Mouse (Mus musculus): Measurements from ENCODE around the gene Nif3l1.

Gene Nif3l1

DNA sequence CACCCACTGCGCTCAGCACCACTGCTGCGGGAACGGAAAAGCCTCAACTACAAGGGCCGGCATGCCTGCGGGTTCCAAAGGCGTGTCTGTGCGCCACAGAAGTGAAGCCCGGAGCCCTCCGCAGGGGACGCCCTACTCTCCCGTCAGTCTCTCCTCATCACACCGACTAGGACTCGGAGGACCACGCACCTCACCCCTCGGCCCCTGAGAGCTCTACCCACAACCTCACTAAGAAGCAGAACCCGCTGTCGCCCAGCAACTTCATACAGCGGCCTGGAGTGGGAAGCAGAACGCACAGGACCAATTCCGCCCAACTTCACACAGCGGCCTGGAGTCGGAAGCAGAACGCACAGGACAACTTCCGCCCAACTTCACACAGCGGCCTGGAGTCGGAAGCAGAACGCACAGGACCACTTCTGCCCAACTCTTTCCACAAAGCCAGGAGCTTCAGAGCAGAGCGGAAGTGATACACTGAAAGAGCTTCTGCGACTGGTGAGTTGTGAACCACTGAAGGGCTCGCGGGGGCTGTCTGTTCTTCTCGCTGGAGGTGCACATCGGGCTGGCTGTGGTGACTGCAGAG lies at the start of gene Nif3l1, which contains the start of gene Ppil3:
Gene Nif3l1 (plus strand): TSS at position 9 of the 580 bp plus-strand sequence.
Gene Ppil3 (minus strand): TSS at position 344 of the 580 bp plus-strand sequence.
- peak; percentile 26 for DNase-seq (ENCODE audit: low spot score)

- DNase-seq (ENCODE audit: low spot score): no peak
These were observed 49.6 kb upstream of the Nif3l1 start for GRCm38 (mm10) chr1:58395341-58395740.

DNA sequence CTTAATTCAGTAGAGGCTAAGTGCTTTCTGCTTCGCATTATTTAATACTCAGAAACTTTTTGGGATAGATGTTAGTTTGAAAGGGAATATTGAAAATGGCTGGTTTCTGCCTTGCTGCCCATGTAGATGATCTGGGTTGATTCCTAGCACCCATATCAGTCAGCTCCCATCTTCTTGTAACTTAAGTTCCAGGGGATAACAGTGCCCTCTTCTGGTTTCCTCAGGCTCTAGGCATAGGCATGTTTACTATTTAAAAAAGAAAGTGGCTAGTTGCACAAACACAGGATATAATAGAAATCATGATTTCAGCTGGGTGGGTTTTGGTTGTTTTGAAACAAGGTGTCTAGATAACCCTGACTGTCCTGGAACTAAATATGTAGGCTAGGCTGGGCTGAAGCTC lies 48.8 kb upstream of the Nif3l1 start:
- DNase-seq (ENCODE audit: low spot score): no peak

DNA sequence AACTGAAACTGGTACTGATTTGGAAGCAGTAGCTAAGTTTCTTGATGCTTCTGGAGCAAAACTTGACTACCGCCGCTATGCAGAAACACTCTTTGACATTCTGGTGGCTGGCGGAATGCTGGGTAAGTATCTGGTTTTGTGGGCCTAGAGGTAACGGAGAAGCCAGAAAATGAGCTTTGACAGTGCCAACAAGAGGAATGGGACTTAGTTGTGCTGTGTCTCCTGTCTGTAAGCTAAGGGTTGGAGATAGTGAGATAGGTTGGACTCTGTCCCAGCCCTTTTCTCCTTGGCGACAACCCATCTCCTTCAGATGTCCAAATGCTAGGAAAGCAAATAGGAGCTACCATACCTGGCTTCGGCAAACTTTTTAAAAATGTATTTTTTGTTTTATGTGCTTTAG lies 47.2 kb upstream of the Nif3l1 start:
- no peak for DNase-seq (ENCODE audit: low spot score)

DNA sequence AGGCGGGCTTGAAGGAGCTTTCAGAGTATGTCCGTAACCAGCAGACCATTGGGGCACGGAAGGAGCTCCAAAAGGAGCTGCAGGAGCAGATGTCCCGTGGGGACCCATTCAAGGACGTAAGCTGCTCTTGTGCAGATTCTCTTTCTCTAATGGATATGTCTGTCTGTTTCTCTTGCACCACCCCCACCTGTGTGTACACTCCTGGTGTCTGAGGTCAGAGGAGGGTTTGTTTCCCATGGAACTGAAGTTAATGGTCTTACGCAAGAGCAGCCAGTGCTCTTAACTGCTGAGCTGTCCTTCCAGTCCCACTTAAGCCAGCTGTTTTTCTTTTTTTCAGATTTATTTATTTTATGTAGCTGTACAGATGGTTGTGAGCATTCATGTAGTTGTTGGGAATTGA lies 43.6 kb upstream of the Nif3l1 start:
- DNase-seq (ENCODE audit: low spot score): no peak

- DNase-seq (ENCODE audit: low spot score): no peak
These were observed 41.2 kb upstream of the Nif3l1 start for GRCm38 (mm10) chr1:58403745-58404144.

GRCm38 (mm10) chr1:58407321-58407720 lies 37.6 kb upstream of the Nif3l1 start:
- DNase-seq (ENCODE audit: low spot score): no peak

- no peak for DNase-seq (ENCODE audit: low spot score)
These were observed 36.8 kb upstream of the Nif3l1 start for GRCm38 (mm10) chr1:58408141-58408540.

- DNase-seq (ENCODE audit: low spot score): no peak
These were observed 35.3 kb upstream of the Nif3l1 start for GRCm38 (mm10) chr1:58409553-58410197.

- DNase-seq (ENCODE audit: low spot score): no peak
These were observed 34.8 kb upstream of the Nif3l1 start for GRCm38 (mm10) chr1:58410198-58410588.

DNA sequence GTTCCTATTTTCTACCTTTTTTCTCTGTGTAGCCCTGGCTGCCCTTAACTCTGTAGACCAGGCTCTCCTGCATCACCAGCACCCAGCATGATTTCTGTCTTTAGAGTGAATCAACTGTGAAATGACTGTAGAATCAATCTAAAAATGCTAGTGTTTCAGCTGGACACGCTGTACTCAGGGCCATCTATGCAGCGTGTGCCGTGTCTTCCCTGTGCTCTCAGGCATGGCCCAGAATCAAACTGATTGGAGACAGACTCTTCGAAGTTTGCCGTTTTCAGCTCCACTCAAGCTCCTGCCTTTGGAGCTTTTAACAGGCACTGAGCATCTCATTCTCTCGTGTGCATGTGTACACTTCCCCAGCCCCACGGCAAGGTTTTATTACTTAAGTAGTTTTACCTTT lies 34.2 kb upstream of the Nif3l1 start:
- no peak for DNase-seq (ENCODE audit: low spot score)

- no peak for DNase-seq (ENCODE audit: low spot score)
These were observed 29.5 kb upstream of the Nif3l1 start for GRCm38 (mm10) chr1:58415442-58415841.

DNA sequence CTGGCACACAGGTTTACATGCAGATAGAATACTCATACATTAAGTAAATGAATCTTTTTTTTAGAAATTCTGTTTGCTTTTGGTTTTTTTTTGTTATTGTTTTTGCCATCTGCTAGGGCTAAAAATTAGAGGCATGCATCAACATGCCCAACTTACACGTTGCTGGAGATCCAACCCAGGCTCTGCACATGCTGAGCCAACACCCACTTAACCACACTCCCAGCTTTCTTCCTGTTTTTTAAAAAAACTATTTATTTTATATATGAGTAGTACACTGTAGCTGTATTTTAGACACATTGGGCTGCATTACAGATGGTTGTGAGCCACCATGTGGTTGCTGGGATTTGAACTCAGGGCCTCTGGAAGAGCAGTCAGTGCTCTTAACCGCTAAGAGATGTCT lies 28.9 kb upstream of the Nif3l1 start:
- no peak for DNase-seq (ENCODE audit: low spot score)

GRCm38 (mm10) chr1:58420032-58420431 lies 24.9 kb upstream of the Nif3l1 start:
- DNase-seq (ENCODE audit: low spot score): no peak

DNA sequence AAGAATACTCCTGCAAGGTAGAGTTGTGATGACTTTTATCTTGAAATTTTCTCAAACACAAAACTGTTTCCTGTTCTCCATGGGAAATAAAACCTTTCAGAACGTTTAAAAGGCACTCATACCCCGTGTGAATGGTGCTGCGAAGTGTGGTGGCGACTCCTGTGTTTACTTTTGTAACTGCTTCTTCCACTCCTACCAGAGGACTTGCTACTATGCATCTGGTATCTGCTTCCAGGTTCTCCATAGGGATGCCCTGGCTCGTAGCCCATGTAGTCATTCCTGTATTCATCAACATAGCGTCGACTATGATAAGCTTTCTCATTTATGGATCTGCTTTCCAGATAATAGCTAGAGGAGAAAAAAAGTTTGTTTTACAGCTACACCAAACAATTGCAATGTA lies 24.0 kb upstream of the Nif3l1 start:
- no peak for DNase-seq (ENCODE audit: low spot score)

DNA sequence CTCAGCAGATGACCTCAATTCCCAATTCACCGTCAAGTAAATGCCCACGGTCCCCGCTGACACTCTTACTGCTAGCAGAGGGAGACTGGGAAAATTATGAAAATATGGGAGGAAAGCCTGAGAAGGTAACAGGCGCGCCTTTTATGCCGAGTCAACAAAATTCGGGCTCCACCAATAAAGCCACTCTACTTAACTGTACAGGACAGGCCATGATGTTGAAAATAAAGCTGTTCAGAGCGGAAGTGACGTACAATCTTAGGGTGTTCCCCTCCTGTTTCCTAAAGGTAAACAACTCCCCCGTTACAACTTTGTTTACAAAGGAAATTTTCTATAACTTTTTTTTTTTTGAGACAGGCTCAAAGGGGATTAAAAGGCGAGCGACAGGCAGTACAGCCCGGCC lies 22.1 kb upstream of the Nif3l1 start:
- no peak for DNase-seq (ENCODE audit: low spot score)

DNA sequence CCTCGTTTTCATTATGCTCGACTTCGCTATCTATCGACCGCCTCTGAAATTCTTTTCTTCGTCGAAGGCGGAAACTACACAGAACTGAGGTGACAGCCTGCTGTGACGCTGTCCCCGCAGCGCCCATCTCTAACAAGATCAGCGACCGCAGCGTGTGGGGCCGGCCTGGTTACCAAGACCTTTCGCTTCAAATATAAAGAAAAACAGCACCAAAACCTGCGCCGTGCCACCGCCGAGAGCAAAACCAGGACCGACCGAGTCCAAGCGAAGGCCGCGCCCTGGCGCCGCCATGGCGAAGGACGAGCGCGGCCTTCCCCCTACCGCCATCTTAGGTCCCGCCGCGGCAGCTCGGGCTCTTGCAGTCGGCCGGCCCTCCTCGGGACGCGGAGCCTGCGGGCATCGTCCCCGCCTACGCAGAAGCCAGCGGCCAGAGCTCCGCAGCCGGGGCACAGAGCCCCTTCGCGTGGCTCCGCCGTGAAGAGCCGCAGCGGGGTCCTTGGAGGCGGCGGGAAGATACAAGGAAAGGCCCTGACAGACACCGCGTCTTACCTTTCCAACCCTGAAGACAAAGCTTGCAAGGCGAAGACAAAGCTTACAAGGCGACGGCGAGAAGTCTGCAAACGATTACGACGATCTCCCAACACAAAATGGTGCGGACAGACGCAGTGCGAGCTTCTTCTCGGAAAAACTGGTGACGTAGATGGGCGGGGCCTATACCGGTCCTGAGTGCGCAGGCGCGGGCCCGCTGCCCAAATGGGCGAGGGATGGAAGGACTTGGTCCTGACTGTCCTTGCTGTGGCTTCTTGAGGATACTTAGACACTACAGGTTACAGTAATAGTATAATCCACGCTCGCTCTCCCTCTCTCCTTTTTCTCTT lies 21.3 kb upstream of the Nif3l1 start, which contains the start of gene Clk1:
Gene Clk1 (minus strand): TSS at position 696 of the 878 bp plus-strand sequence.
- peak; percentile 89 for DNase-seq (ENCODE audit: low spot score)

DNA sequence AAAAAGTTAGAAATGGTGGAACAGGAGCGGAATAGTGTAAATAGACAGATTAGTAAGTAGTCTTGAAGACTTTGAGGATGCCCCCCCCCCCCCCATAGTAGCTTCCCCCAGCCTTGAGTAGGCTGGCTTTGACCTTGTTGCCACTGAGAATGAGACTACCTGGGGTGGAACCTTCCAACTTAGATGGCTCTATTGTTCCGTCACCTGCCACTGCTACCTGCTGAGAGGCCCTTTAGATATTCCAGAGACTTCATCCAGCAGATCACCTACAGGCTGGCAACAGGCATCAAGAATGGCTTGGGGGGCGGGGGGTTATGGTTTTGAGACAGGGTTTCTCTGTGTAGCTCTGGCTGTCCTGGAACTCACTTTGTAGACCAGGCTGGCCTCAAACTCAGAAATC lies 20.4 kb upstream of the Nif3l1 start:
- no peak for DNase-seq (ENCODE audit: low spot score)

- no peak for DNase-seq (ENCODE audit: low spot score)
These were observed 260 bp upstream of the Nif3l1 start for GRCm38 (mm10) chr1:58444691-58445090.

GRCm38 (mm10) chr1:58445861-58446260 lies 910 bp downstream of the Nif3l1 start:
- no peak for DNase-seq (ENCODE audit: low spot score)

DNA sequence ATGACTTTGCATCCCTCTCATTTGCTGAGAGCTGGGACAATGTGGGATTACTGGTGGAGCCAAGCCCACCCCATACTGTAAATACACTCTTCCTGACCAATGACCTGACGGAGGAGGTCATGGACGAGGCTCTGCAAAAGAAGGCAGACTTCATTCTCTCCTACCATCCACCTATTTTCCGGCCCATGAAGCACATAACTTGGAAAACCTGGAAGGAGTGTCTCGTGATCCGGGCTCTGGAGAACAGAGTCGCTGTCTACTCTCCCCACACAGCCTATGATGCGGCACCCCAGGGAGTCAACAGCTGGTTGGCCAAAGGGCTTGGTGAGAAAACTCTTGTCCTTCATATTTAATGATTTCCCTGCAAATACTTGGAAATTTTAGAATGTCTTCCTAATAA lies 2.8 kb downstream of the Nif3l1 start:
- no peak for DNase-seq (ENCODE audit: low spot score)

DNA sequence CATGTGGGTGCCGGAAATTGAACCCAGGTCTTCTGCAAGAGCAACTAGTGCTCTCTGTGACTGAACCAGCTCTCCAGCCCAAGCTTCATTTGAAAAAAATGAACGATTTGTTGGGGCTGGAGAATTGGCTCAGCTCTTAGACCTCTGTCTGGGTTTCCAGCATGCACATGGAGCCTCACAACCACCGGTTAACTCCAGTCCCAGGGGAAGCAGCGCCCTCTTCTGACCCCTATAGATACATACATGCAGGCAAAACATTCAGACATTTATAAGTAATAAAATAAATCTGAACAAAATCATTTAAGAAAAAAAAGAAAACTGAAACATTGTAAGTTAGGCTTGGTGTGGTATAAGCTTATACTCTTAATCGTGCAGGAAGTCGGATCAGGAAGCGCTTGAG lies 3.4 kb downstream of the Nif3l1 start:
- DNase-seq (ENCODE audit: low spot score): no peak

DNA sequence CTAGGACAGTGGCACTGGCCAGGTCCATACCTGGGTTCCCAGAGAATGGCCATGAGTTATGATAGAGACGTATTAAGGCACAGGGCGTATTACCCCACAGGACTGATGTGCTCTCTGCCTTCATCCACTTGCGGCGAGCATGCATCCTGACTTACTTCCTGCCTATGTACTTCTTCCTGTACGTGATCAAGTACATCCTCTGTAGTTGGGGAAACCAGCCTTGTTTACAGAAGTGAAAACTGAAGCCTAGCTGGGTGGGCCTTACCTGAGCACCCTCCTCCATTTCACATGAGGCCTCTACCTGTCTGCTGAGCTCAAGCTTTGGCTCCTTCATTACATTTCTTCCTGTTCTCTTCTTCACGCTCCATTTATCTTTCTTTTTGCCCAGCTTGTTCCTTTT lies 9.4 kb downstream of the Nif3l1 start:
- DNase-seq (ENCODE audit: low spot score): no peak
